Mouse (Mus musculus) midbrain, embryonic 16.5 days (tissue): ENCODE measurements around the gene Ccdc141. TPM values are rescaled to one million over a fixed set of nuclear protein-coding genes. Genes with fewer than 3 reads are reported as not detected.
"Not testable (repeated sequence)": the region's sequence is repeated elsewhere in the genome, so short reads cannot be mapped to it uniquely, and the experiment has no call there.

Experiments used
- ATAC-seq: fragments of 200-750 bp; cut with Nextera tagmentation; 2 replicates; pipeline ENCODE4 v1.8.0; 2017; ENCODE audit warnings: moderate TSS enrichment
- H3K27ac ChIP-seq: fragments of 300-500 bp; sonication (generic); 2 replicates; pipeline ENCODE4 v1.5.1; 2014; ENCODE audit warnings: mild to moderate bottlenecking, low read length, mixed read lengths
- H3K27me3 ChIP-seq: fragments of 300-500 bp; sonication (generic); 2 replicates; pipeline ENCODE4 v1.6.1; 2014; ENCODE audit warnings: low read depth, low read length, mixed read lengths; ENCODE audit not compliant: control insufficient read depth, insufficient read depth
- H3K36me3 ChIP-seq: fragments of 300-500 bp; sonication (generic); 2 replicates; pipeline ENCODE4 v1.6.1; 2014; ENCODE audit warnings: mild to moderate bottlenecking, low read length, moderate library complexity, mixed read lengths; ENCODE audit not compliant: control insufficient read depth, insufficient read depth
- H3K4me1 ChIP-seq: fragments of 300-500 bp; sonication (generic); 2 replicates; pipeline ENCODE4 v1.6.1; 2014; ENCODE audit warnings: mild to moderate bottlenecking, low read length, mixed read lengths; ENCODE audit not compliant: control insufficient read depth, insufficient read depth
- H3K4me2 ChIP-seq: fragments of 300-500 bp; sonication (generic); 2 replicates; pipeline ENCODE4 v1.6.1; 2014; ENCODE audit warnings: mild to moderate bottlenecking, low read length, mixed read lengths
- H3K4me3 ChIP-seq: fragments of 300-500 bp; sonication (generic); 2 replicates; pipeline ENCODE4 v1.5.1; 2014; ENCODE audit warnings: low read depth, mild to moderate bottlenecking, low read length, moderate library complexity, mixed read lengths
- H3K9ac ChIP-seq: fragments of 300-500 bp; sonication (generic); 2 replicates; pipeline ENCODE4 v1.6.1; 2014; ENCODE audit warnings: low read depth, low read length, mixed read lengths
- H3K9me3 ChIP-seq: fragments of 300-500 bp; sonication (generic); replicated peaks from 2 replicates; pipeline ENCODE4 v1.6.1; 2014; ENCODE audit warnings: mild to moderate bottlenecking, low read length, mixed read lengths; ENCODE audit not compliant: control insufficient read depth, poor library complexity, severe bottlenecking
- WGBS: fragments of 180-500 bp; shearing (Covaris S2); extraction: QIAGEN DNeasy Blood & Tissue Kit; methylation state at CpG from one replicate; pipeline ENCODE4 v1.1.7; 2014; 5-methylcytosine and 5-hydroxymethylcytosine counted together
- polyA plus RNA-seq: library from polyadenylated mRNA; unstranded; fragments of >200 nt; fragmentation: Nextera tagmentation; extraction: Ambion mirVana; gene quantifications from 2 replicates; pipeline ENCODE4 v1.2.1, GENCODE M21; 2015

The Ccdc141 gene
- polyA plus RNA-seq, 1 experiment from 2014 or later, result 7.1 TPM

GRCm38 (mm10) chr2:77042912-77043311, 127.5 kb downstream of the Ccdc141 start:
- H3K4me3 ChIP-seq, result no peak overlapping the region
- 65% methylated on average over 3 of the region's 3 CpGs for WGBS
- no peak overlapping the region for H3K4me2 ChIP-seq
- no peak for ATAC-seq
- no peaks in the 10 kb centered on the region for H3K36me3 ChIP-seq
- no peak overlapping the region for H3K27ac ChIP-seq
- no peak overlapping the region for H3K9ac ChIP-seq
- H3K9me3 ChIP-seq, result no peaks in the 10 kb centered on the region
- no peaks in the 10 kb centered on the region for H3K27me3 ChIP-seq
- H3K4me1 ChIP-seq, result no peaks in the 10 kb centered on the region

GRCm38 (mm10) chr2:77039683-77040082, 130.8 kb downstream of the Ccdc141 start:
- 70% methylated on average over 3 of the region's 3 CpGs for WGBS
- no peak for ATAC-seq
- Histone ChIP-seq H3K4me2 (no peak overlapping the region), H3K36me3 (no peaks in the 10 kb centered on the region), H3K27ac (no peak overlapping the region), H3K9me3 (no peaks in the 10 kb centered on the region), H3K4me1 (no peaks in the 10 kb centered on the region), H3K4me3 (no peak overlapping the region), H3K27me3 (no peaks in the 10 kb centered on the region), H3K9ac (no peak overlapping the region)

GRCm38 (mm10) chr2:77039281-77039680, 131.2 kb downstream of the Ccdc141 start:
- Histone ChIP-seq H3K4me3 (no peak overlapping the region), H3K36me3 (no peaks in the 10 kb centered on the region), H3K4me2 (no peak overlapping the region), H3K27ac (no peak overlapping the region), H3K9ac (no peak overlapping the region), H3K4me1 (no peaks in the 10 kb centered on the region), H3K9me3 (no peaks in the 10 kb centered on the region), H3K27me3 (no peaks in the 10 kb centered on the region)
- no peak for ATAC-seq
- 88% methylated on average over 4 of the region's 4 CpGs for WGBS

- H3K27ac ChIP-seq, result no peak overlapping the region
- no peak overlapping the region for H3K4me2 ChIP-seq
- H3K4me3 ChIP-seq, result no peak overlapping the region
- H3K4me1 ChIP-seq, result no peaks in the 10 kb centered on the region
- no peak overlapping the region for H3K9ac ChIP-seq
- H3K36me3 ChIP-seq, result no peaks in the 10 kb centered on the region
- no peak for ATAC-seq
- H3K9me3 ChIP-seq, result no peaks in the 10 kb centered on the region
- no peaks in the 10 kb centered on the region for H3K27me3 ChIP-seq
- 92% methylated on average over 10 of the region's 10 CpGs for WGBS
These were observed 133.2 kb downstream of the Ccdc141 start for GRCm38 (mm10) chr2:77037211-77037610.

- 85% methylated on average over 4 of the region's 4 CpGs for WGBS
These were observed 136.3 kb downstream of the Ccdc141 start for GRCm38 (mm10) chr2:77034112-77034511.

GRCm38 (mm10) chr2:77033322-77034060, 136.9 kb downstream of the Ccdc141 start:
- H3K36me3 ChIP-seq, result no peaks in the 10 kb centered on the region
- no peak overlapping the region for H3K4me3 ChIP-seq
- H3K27me3 ChIP-seq, result no peaks in the 10 kb centered on the region
- H3K9me3 ChIP-seq, result no peaks in the 10 kb centered on the region
- H3K9ac ChIP-seq, result no peak overlapping the region
- WGBS, result 75% methylated on average over 13 of the region's 13 CpGs
- ATAC-seq, result no peak
- H3K27ac ChIP-seq, result no peak overlapping the region
- H3K4me2 ChIP-seq, result no peak overlapping the region
- H3K4me1 ChIP-seq, result no peaks in the 10 kb centered on the region

More at GRCm38 (mm10) chr2:77034112-77034511, 136.3 kb downstream of the Ccdc141 start:
- no peak for ATAC-seq
- no peaks in the 10 kb centered on the region for H3K9me3 ChIP-seq
- H3K4me1 ChIP-seq, result no peaks in the 10 kb centered on the region
- H3K9ac ChIP-seq, result no peak overlapping the region
- H3K27me3 ChIP-seq, result no peaks in the 10 kb centered on the region
- H3K27ac ChIP-seq, result no peak overlapping the region
- no peak overlapping the region for H3K4me2 ChIP-seq
- H3K36me3 ChIP-seq, result no peaks in the 10 kb centered on the region
- no peak overlapping the region for H3K4me3 ChIP-seq

- no peaks in the 10 kb centered on the region for H3K36me3 ChIP-seq
- no peak overlapping the region for H3K27ac ChIP-seq
- 85% methylated on average over 2 of the region's 2 CpGs for WGBS
- H3K4me3 ChIP-seq, result no peak overlapping the region
- no peak overlapping the region for H3K4me2 ChIP-seq
- no peaks in the 10 kb centered on the region for H3K9me3 ChIP-seq
- no peak for ATAC-seq
- no peak overlapping the region for H3K9ac ChIP-seq
- no peaks in the 10 kb centered on the region for H3K27me3 ChIP-seq
- no peaks in the 10 kb centered on the region for H3K4me1 ChIP-seq
These were observed 149.8 kb downstream of the Ccdc141 start for GRCm38 (mm10) chr2:77020649-77021048.

GRCm38 (mm10) chr2:77017735-77018134, 152.7 kb downstream of the Ccdc141 start:
- H3K36me3 ChIP-seq, result no peaks in the 10 kb centered on the region
- no peak overlapping the region for H3K27ac ChIP-seq
- H3K4me2 ChIP-seq, result no peak overlapping the region
- no peak for ATAC-seq
- no peaks in the 10 kb centered on the region for H3K27me3 ChIP-seq
- no peaks in the 10 kb centered on the region for H3K4me1 ChIP-seq
- 71% methylated on average over 4 of the region's 4 CpGs for WGBS
- H3K9me3 ChIP-seq, result no peaks in the 10 kb centered on the region
- H3K9ac ChIP-seq, result no peak overlapping the region
- no peak overlapping the region for H3K4me3 ChIP-seq

- not testable (repeated sequence) for H3K27me3 ChIP-seq, H3K9ac ChIP-seq, H3K4me3 ChIP-seq, ATAC-seq, H3K36me3 ChIP-seq, H3K9me3 ChIP-seq, H3K4me1 ChIP-seq, H3K27ac ChIP-seq, H3K4me2 ChIP-seq
- 92% methylated on average over 6 of the region's 6 CpGs for WGBS
These were observed 157.0 kb downstream of the Ccdc141 start for GRCm38 (mm10) chr2:77013449-77013848.
